Mouse (Mus musculus): ENCODE measurements around the gene Als2.

GRCm38 (mm10) chr1:59163918-59164317, 73.1 kb downstream of the Als2 start:
- TF ChIP-seq EP300 (IDR thresholded peaks at IDR 0.05) = no peak
- TF ChIP-seq CTCF (IDR thresholded peaks at IDR 0.05) = no peak

Measured in lung, postnatal 0 days (tissue).